Mouse (Mus musculus) lung, postnatal 0 days (tissue): ENCODE data around the gene Trappc4.

ENCODE experiments used
- CTCF ChIP-seq: IDR thresholded peaks from 2 replicates; pipeline ENCODE4 v1.5.1; 2016; ENCODE audit warnings: antibody characterized with exemption, mild to moderate bottlenecking
- EP300 ChIP-seq: IDR thresholded peaks from 2 replicates; pipeline ENCODE4 v1.6.1; 2016; ENCODE audit warnings: antibody characterized with exemption, mild to moderate bottlenecking, control low read depth

DNA sequence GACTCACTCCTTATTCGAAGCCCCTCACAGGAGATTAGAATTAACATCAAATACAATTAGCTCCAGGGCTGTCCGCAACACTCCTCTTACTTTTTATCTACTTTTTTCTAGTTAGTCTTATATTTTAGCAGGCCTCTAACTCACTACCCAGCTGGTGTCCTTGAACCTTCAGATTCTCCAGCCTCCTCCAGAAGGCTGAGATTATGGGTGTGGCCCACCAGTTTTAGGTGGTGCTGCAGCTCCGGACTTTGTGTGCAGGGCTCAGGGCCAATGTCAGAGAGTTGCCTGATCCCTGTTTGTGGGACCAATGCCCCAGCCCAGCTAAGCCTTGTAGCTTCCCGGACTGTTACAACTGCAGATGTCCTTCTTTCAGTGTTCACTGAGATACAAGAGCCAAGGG lies 16.2 kb upstream of the Trappc4 start:
- TF ChIP-seq CTCF (no peak), EP300 (no peak)
